Mouse (Mus musculus) stomach, postnatal 0 days (tissue): ENCODE data around the gene Fam207a. TPM values are rescaled to one million over a fixed set of nuclear protein-coding genes. Genes with fewer than 3 reads are reported as not detected.

ENCODE experiments used
- ATAC-seq: fragments of 200-750 bp; cut with Nextera tagmentation; 2 replicates; pipeline ENCODE4 v1.8.0; 2017; ENCODE audit not compliant: low FRiP score, low TSS enrichment
- DNase-seq: peaks from one replicate; pipeline ENCODE4 v3.0.0-alpha.2; 2016; ENCODE audit warnings: low spot score
- H3K27ac ChIP-seq: fragments of 300-500 bp; sonication (generic); replicated peaks from 2 replicates; pipeline ENCODE4 v1.5.1; 2014; ENCODE audit warnings: mild to moderate bottlenecking, control low read depth
- H3K27me3 ChIP-seq: fragments of 300-500 bp; sonication (generic); 2 replicates; pipeline ENCODE4 v1.6.1; 2014; ENCODE audit warnings: low read length; ENCODE audit not compliant: control insufficient read depth, insufficient read depth
- H3K36me3 ChIP-seq: fragments of 300-500 bp; sonication (generic); 2 replicates; pipeline ENCODE4 v1.6.1; 2014; ENCODE audit warnings: low read length, mixed read lengths; ENCODE audit not compliant: control insufficient read depth, insufficient read depth
- H3K4me1 ChIP-seq: fragments of 300-500 bp; sonication (generic); replicated peaks from 2 replicates; pipeline ENCODE4 v1.6.1; 2014; ENCODE audit warnings: antibody characterized with exemption; ENCODE audit not compliant: control insufficient read depth, insufficient read depth
- H3K4me2 ChIP-seq: fragments of 300-500 bp; sonication (generic); replicated peaks from 2 replicates; pipeline ENCODE4 v1.6.1; 2014; ENCODE audit warnings: low read depth, mild to moderate bottlenecking, control low read depth, moderate library complexity
- H3K4me3 ChIP-seq: fragments of 300-500 bp; sonication (generic); 2 replicates; pipeline ENCODE4 v1.5.1; 2014; ENCODE audit warnings: low read depth, low read length, control low read depth
- H3K9ac ChIP-seq: fragments of 300-500 bp; sonication (generic); 2 replicates; pipeline ENCODE4 v1.6.1; 2014; ENCODE audit warnings: mild to moderate bottlenecking, low read length, control low read depth, mixed read lengths
- H3K9me3 ChIP-seq: fragments of 300-500 bp; sonication (generic); 2 replicates; pipeline ENCODE4 v1.6.1; 2016; ENCODE audit warnings: low read length; ENCODE audit not compliant: control insufficient read depth
- CTCF ChIP-seq: IDR thresholded peaks from 2 replicates; pipeline ENCODE4 v1.5.1; 2016; ENCODE audit warnings: antibody characterized with exemption, low read depth, mild to moderate bottlenecking, moderate library complexity
- EP300 ChIP-seq: optimal IDR thresholded peaks from 2 replicates; pipeline ENCODE3; 2016; ENCODE audit warnings: antibody characterized with exemption
- WGBS: fragments of 180-500 bp; shearing (Covaris S2); extraction: QIAGEN DNeasy Blood & Tissue Kit; methylation state at CpG from one replicate; pipeline ENCODE4 v1.1.7; 2014; 5-methylcytosine and 5-hydroxymethylcytosine counted together
- polyA plus RNA-seq: library from polyadenylated mRNA; unstranded; fragments of >200 nt; fragmentation: Nextera tagmentation; extraction: Ambion mirVana; gene quantifications from 2 replicates; pipeline ENCODE4 v1.2.1, GENCODE M21; 2015

The Fam207a gene
- polyA plus RNA-seq, 1 experiment from 2014 or later, result 25.2 TPM

- peaks cover 18% of the 10 kb centered on the region for H3K36me3 ChIP-seq
- no peak for ATAC-seq
- TF ChIP-seq EP300 (no peak), CTCF (no peak)
These were observed 27.4 kb downstream of the Fam207a start for GRCm38 (mm10) chr10:77488168-77488567.

DNA sequence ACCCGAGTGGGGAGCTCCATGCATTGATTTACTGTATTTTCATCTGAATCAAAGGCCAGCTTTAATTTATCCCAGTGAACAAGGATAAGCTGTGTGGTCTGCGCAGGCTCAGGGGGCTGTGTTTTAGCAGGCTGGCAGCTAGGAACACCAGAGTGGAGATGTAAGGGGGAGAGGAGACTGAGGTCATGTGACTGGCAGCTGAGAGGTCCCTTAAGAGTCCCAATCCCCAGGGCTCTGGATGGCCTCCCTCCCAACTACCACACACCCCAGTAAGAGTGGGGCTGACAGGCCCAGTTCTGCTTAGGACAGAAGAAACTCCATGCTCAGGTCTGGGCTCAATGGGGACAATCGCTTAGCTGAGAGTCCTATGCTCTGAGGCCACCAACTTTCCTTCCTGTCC lies 29.8 kb downstream of the Fam207a start:
- TF ChIP-seq EP300, result no peak
- TF ChIP-seq CTCF, result no peak
- H3K27ac ChIP-seq, result no peak overlapping the region
- H3K36me3 ChIP-seq, result peaks cover 18% of the 10 kb centered on the region
- WGBS, result 64% methylated on average over 3 of the region's 3 CpGs
- H3K27me3 ChIP-seq, result no peaks in the 10 kb centered on the region
- DNase-seq (no peak), ATAC-seq (no peak)
- H3K9me3 ChIP-seq, result no peaks in the 10 kb centered on the region
- no peak overlapping the region for H3K4me2 ChIP-seq
- no peak overlapping the region for H3K9ac ChIP-seq
- H3K4me3 ChIP-seq, result no peak overlapping the region
- H3K4me1 ChIP-seq, result peaks cover 5% of the 10 kb centered on the region

More at GRCm38 (mm10) chr10:77488168-77488567, 27.4 kb downstream of the Fam207a start:
- Histone ChIP-seq H3K4me2 (no peak overlapping the region), H3K27me3 (no peaks in the 10 kb centered on the region), H3K9ac (no peak overlapping the region), H3K9me3 (no peaks in the 10 kb centered on the region), H3K4me1 (peaks cover 5% of the 10 kb centered on the region), H3K27ac (no peak overlapping the region), H3K4me3 (no peak overlapping the region)
- no peak for DNase-seq
- 94% methylated on average over 7 of the region's 7 CpGs for WGBS

DNA sequence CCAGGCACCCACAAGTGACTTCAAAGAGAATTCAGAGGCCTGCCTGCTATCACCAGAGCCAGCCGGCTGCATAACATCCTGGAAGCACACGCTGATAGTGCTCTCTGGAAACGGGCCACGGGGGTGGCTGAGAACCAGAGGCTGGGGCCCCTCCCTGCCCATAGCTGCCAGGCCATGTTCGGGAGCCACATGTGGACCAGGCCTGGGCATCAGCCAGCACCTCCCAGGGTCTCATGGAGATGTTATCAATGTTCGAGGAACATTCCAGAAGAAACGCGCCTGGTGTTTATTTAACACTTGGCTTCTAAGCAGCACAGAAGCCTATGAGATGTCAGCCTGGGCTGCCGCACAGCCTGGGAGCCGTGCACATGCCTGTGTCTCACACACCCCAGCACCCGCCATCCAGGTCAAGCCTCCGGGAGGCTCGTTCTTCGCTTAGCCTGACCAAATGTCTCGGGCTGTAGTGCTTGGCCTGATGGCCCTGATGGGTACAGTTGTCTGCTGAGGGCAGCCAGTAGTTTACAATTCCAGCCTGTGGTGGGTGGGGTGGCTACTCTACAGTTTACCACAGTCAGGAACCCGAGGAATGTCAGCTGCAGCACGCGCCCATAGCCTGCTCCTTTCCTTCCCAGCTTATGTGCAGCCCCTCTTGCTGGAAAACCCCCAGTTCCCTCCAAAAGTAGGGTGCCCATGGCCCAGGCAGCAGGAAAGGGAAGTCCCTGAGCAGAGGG lies 31.2 kb downstream of the Fam207a start:
- peak overlapping the region; percentile 61 for H3K27ac ChIP-seq
- DNase-seq (peak; percentile 69), ATAC-seq (peak; percentile 79)
- no peak for TF ChIP-seq CTCF
- TF ChIP-seq EP300, result no peak
- H3K36me3 ChIP-seq, result peaks cover 10% of the 10 kb centered on the region
- H3K9me3 ChIP-seq, result no peaks in the 10 kb centered on the region
- peaks cover 5% of the 10 kb centered on the region for H3K4me1 ChIP-seq
- no peaks in the 10 kb centered on the region for H3K27me3 ChIP-seq
- H3K4me3 ChIP-seq, result no peak overlapping the region
- no peak overlapping the region for H3K9ac ChIP-seq
- 14% methylated on average over 18 of the region's 18 CpGs for WGBS
- 0 out of 2 replicates have a peak overlapping the region, but pooled peaks have one; percentile 8 for H3K4me2 ChIP-seq

DNA sequence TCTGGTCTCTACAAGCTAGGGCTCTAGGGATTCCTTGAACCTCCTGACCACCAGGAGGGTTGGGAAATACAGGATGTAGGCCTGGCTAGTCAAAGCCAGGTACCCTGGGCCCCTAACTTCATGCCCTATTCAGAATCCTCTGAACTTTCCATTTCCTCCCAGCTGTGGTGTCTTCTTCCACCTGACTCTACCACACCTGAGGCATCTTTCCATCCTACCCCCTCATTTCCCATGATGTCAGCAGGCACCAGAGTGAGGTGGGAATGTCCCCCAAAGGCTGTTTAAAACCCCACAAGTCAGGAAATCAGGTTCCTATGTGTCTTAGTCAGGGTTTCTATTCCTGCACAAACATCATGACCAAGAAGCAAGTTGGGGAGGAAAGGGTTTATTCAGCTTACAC lies 33.8 kb downstream of the Fam207a start:
- Histone ChIP-seq H3K9me3 (no peaks in the 10 kb centered on the region), H3K27ac (no peak overlapping the region), H3K4me2 (no peak overlapping the region), H3K27me3 (no peaks in the 10 kb centered on the region), H3K4me1 (peaks cover 5% of the 10 kb centered on the region), H3K9ac (no peak overlapping the region), H3K4me3 (no peak overlapping the region), H3K36me3 (no peaks in the 10 kb centered on the region; the same call in 1 of the 2 replicates)
- DNase-seq, result no peak
- ATAC-seq, result no peak
- no peak for TF ChIP-seq CTCF
- no peak for TF ChIP-seq EP300

DNA sequence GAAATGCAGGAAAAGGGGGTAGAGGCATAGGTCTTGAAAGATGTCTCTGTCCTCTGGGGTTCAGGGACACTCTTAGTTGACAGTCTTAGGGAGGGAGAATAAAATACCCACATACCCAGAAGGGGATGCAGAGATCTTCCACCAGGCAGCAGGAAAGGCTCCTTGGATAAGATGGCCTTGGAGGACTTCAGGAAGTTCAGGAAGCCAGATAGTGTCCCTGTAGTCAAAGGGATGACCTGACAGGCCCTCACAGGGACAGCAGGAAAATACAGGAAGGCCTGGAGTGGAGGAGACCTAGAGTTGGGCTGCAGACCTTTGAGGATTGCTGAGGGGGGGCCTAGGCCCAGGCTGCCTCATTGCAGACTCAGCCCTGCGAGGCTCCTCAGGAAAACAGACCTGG lies 35.6 kb downstream of the Fam207a start:
- no peak for DNase-seq
- H3K27ac ChIP-seq, result no peak overlapping the region
- H3K4me2 ChIP-seq, result no peak overlapping the region
- H3K36me3 ChIP-seq, result no peaks in the 10 kb centered on the region
- no peak overlapping the region for H3K4me3 ChIP-seq
- ATAC-seq, result no peak
- H3K27me3 ChIP-seq, result no peaks in the 10 kb centered on the region
- no peak overlapping the region for H3K9ac ChIP-seq
- WGBS, result 67% methylated on average over 1 of the region's 1 CpGs
- TF ChIP-seq EP300 (no peak), CTCF (no peak)
- H3K4me1 ChIP-seq, result peaks cover 5% of the 10 kb centered on the region
- no peaks in the 10 kb centered on the region for H3K9me3 ChIP-seq

- H3K9me3 ChIP-seq, result no peaks in the 10 kb centered on the region
- no peak overlapping the region for H3K9ac ChIP-seq
- H3K4me2 ChIP-seq, result no peak overlapping the region
- H3K27me3 ChIP-seq, result no peaks in the 10 kb centered on the region
- no peaks in the 10 kb centered on the region for H3K36me3 ChIP-seq
- no peak for DNase-seq
- H3K27ac ChIP-seq, result no peak overlapping the region
- no peaks in the 10 kb centered on the region for H3K4me1 ChIP-seq
- TF ChIP-seq CTCF (no peak), EP300 (no peak)
- no peak for ATAC-seq
- no peak overlapping the region for H3K4me3 ChIP-seq
- 65% methylated on average over 3 of the region's 3 CpGs for WGBS
These were observed 38.7 kb downstream of the Fam207a start for GRCm38 (mm10) chr10:77476907-77477306.
